Comparison of ENCODE assay signal across 29 mouse cellular contexts in genomic region chr1:36917423-36917822, GRCm38 (mm10). TPM values are rescaled to one million over a fixed set of nuclear protein-coding genes. Genes with fewer than 3 reads are reported as not detected.
DNase-seq lines count a peak whose midpoint lies in the region; ATAC-seq and TF ChIP-seq lines count a peak whose summit lies in the region.
"Had no signal": no experiment of that assay in that cellular context is flagged by ENCODE, and none has a peak within 500 bp of the region (broad histone marks: within the 10 kb centered on the region; RNA-seq: fewer than 3 reads in every experiment).

No protein-coding gene starts in this region.

- no peaks in the 10 kb centered on the region for H3K9me3 ChIP-seq in liver, embryonic 15.5 days (replicated peaks)
- H3K9me3 ChIP-seq in hindbrain, embryonic 16.5 days (ENCODE audit: control insufficient read depth, low read length), result no peaks in the 10 kb centered on the region
- H3K9me3 ChIP-seq: forebrain, embryonic 10.5 days; G1E; heart, embryonic 15.5 days; hindbrain, embryonic 13.5 days; limb, embryonic 10.5 days; midbrain, embryonic 12.5 days had no signal

- no peak for TF ChIP-seq CTCF in left cerebral cortex, adult 2 months (IDR thresholded peaks at IDR 0.05)

- peak overlapping the region; percentile 24; the same call in 1 of the 2 replicates for H3K27ac ChIP-seq in left cerebral cortex, adult 2 months
- H3K27ac ChIP-seq in liver, embryonic 15.5 days (replicated peaks), result peak overlapping the region; percentile 100
- H3K27ac ChIP-seq in hindbrain, embryonic 16.5 days (ENCODE audit: low read depth, low read length), result no peak overlapping the region
- H3K27ac ChIP-seq: forebrain, embryonic 10.5 days; heart, adult 2 months; heart, embryonic 15.5 days; hindbrain, embryonic 13.5 days; limb, embryonic 10.5 days; midbrain, embryonic 12.5 days; stomach, postnatal 0 days had no signal

- H3K9ac ChIP-seq in liver, embryonic 15.5 days, result 0 out of 2 replicates have a peak overlapping the region, but pooled peaks have one; percentile 0
- no peak overlapping the region for H3K9ac ChIP-seq in hindbrain, embryonic 16.5 days (ENCODE audit: low read depth, low read length)
- H3K9ac ChIP-seq: heart, embryonic 15.5 days; hindbrain, embryonic 13.5 days; midbrain, embryonic 12.5 days had no signal

- peak; percentile 19; the same call in 1 of the 2 replicates for ATAC-seq in granulocyte monocyte progenitor cell, adult 5-6 weeks (replicated peaks; ENCODE audit: poor library complexity, severe bottlenecking)
- 0 out of 2 replicates have a peak, but pooled peaks have one; percentile 1 for ATAC-seq in liver, embryonic 15.5 days (ENCODE audit: insufficient read depth)
- no peak for ATAC-seq in hindbrain, embryonic 16.5 days
- ATAC-seq: activated CD4-positive, CD25-positive, alpha-beta regulatory T cell, adult 4 months; forebrain, embryonic 16.5 days; inflammation-experienced regulatory T-cells, adult 6 months had no signal

- 0 out of 2 replicates have a peak, but pooled peaks cover 9% of the 10 kb centered on the region for H3K36me3 ChIP-seq in liver, embryonic 15.5 days (replicated peaks)
- no peaks in the 10 kb centered on the region for H3K36me3 ChIP-seq in hindbrain, embryonic 16.5 days (ENCODE audit: control insufficient read depth, insufficient read depth, low read length)
- H3K36me3 ChIP-seq: forebrain, embryonic 10.5 days; heart, embryonic 15.5 days; hindbrain, embryonic 13.5 days; limb, embryonic 10.5 days; midbrain, embryonic 12.5 days had no signal

- H3K4me1 ChIP-seq in liver, embryonic 15.5 days (replicated peaks), result peaks cover 99% of the 10 kb centered on the region
- peaks cover 23% of the 10 kb centered on the region for H3K4me1 ChIP-seq in hindbrain, embryonic 16.5 days (ENCODE audit: control insufficient read depth, insufficient read depth, low read depth, low read length)

- H3K27me3 ChIP-seq in liver, embryonic 15.5 days, result no peaks in the 10 kb centered on the region
- H3K27me3 ChIP-seq in hindbrain, embryonic 16.5 days (replicated peaks; ENCODE audit: control insufficient read depth, insufficient read depth, low read length), result no peaks in the 10 kb centered on the region
- H3K27me3 ChIP-seq: CH12.LX; heart, embryonic 15.5 days; hindbrain, embryonic 13.5 days; midbrain, embryonic 12.5 days had no signal

- WGBS in liver, embryonic 15.5 days (ENCODE audit: insufficient replicate concordance), result 28% methylated on average over 1 of the region's 1 CpGs
- WGBS in hindbrain, embryonic 16.5 days, result 95% methylated on average over 1 of the region's 1 CpGs

- intact Hi-C loops in left cerebral cortex, adult 2 months (cut with DNase I), result no loop called here

- H3K4me3 ChIP-seq in left cerebral cortex, adult 2 months, result no peak overlapping the region
- H3K4me3 ChIP-seq in liver, embryonic 15.5 days (replicated peaks), result no peak overlapping the region
- H3K4me3 ChIP-seq in hindbrain, embryonic 16.5 days (ENCODE audit: low read length), result no peak overlapping the region
- H3K4me3 ChIP-seq: forebrain, embryonic 10.5 days; heart, adult 2 months; heart, embryonic 15.5 days; hindbrain, embryonic 13.5 days; limb, embryonic 10.5 days; midbrain, embryonic 12.5 days had no signal

- DNase-seq in left cerebral cortex, adult 2 months (ENCODE audit: extremely low spot score in 1 of 2, low spot score in 2 of 2), result no peak
- no peak for DNase-seq in left cerebral cortex, adult 8-10 months (ENCODE audit: low spot score in 2 of 2)
- DNase-seq in layer of hippocampus, postnatal 10 days (ENCODE audit: low spot score in 2 of 2), result no peak
- no peak for DNase-seq in left cerebral cortex, adult 9 months (ENCODE audit: low spot score in 2 of 2)
- DNase-seq: adrenal gland, postnatal 14 days; B cell, adult 2 months; cerebellum, adult 2 months; cerebellum, postnatal 36 days; gastrocnemius, postnatal 25 days; heart, adult 2 months; heart, postnatal 36 days; kidney, adult 8-10 months; kidney, postnatal 36 days; lung, postnatal 14 days; right cerebral cortex, postnatal 14 days had no signal

- H3K4me2 ChIP-seq in liver, embryonic 15.5 days, result peak overlapping the region; percentile 43
- no peak overlapping the region for H3K4me2 ChIP-seq in hindbrain, embryonic 16.5 days (ENCODE audit: low read length)
- H3K4me2 ChIP-seq: heart, embryonic 15.5 days; hindbrain, embryonic 13.5 days; midbrain, embryonic 12.5 days had no signal

RNA-seq across cellular contexts. Expression of gene Tmem131, which starts 26.0 kb away (rescaled TPM):
- total RNA-seq in left cerebral cortex, adult 2 months (2021), result 10 to 100 TPM; 53.6 to 61.1 TPM
- 10 to 100 TPM; 45.8 to 54.3 (median 53.0) TPM for total RNA-seq in left cerebral cortex, adult 8-10 months (2022)
- total RNA-seq in granulocyte monocyte progenitor cell, adult 5-6 weeks (2014; fragmentation: Nextera tagmentation), result 30.8 and 35.4 TPM in 2 replicates
- 12.9 and 13.4 TPM in 2 replicates for total RNA-seq in granulocyte monocyte progenitor cell, adult 5-6 weeks (2017)
- 8.0 and 8.6 TPM in 2 replicates for polyA plus RNA-seq in liver, embryonic 15.5 days (2015; fragmentation: Nextera tagmentation; extraction: Ambion mirVana)
- total RNA-seq in layer of hippocampus, postnatal 10 days (2021), result 10 to 100 TPM; 58.1 to 60.5 TPM
- polyA plus RNA-seq in hindbrain, embryonic 16.5 days (2015; fragmentation: Nextera tagmentation; extraction: Ambion mirVana), result 10.0 and 12.9 TPM in 2 replicates
